Mouse (Mus musculus): ENCODE measurements around the gene D11Wsu47e.

GRCm38 (mm10) chr11:113657221-113657620, 27.0 kb upstream of the D11Wsu47e start:
- TF ChIP-seq EP300 (IDR thresholded peaks at IDR 0.05; ENCODE audit: low read depth) (no peak), CTCF (IDR thresholded peaks at IDR 0.05; ENCODE audit: low read depth) (no peak)
